Comparison of ENCODE assay signal across 9 mouse cellular contexts in genomic region chr3:129535444-129535843, GRCm38 (mm10). TPM values are rescaled to one million over a fixed set of nuclear protein-coding genes. Genes with fewer than 3 reads are reported as not detected.
A peak's percentile ranks its signal among the peaks of the same experiment; 100 is the strongest.
DNase-seq lines count a peak whose midpoint lies in the region; ATAC-seq lines count a peak whose summit lies in the region.
"Had no signal": no experiment of that assay in that cellular context is flagged by ENCODE, and none has a peak within 500 bp of the region (broad histone marks: within the 10 kb centered on the region; RNA-seq: fewer than 3 reads in every experiment).

No protein-coding gene starts in this region.

- H3K9me3 ChIP-seq in heart, embryonic 13.5 days = no peaks in the 10 kb centered on the region
- no peaks in the 10 kb centered on the region for H3K9me3 ChIP-seq in hindbrain, embryonic 14.5 days (ENCODE audit: control insufficient read depth, low read length)
- no peaks in the 10 kb centered on the region for H3K9me3 ChIP-seq in midbrain, embryonic 12.5 days

- H3K9ac ChIP-seq in heart, embryonic 13.5 days = peak overlapping the region; percentile 79
- peak overlapping the region; percentile 99 for H3K9ac ChIP-seq in hindbrain, embryonic 14.5 days
- peak overlapping the region; percentile 63 for H3K9ac ChIP-seq in midbrain, embryonic 12.5 days (replicated peaks)

- peak overlapping the region; percentile 95 for H3K27ac ChIP-seq in heart, embryonic 13.5 days (replicated peaks)
- H3K27ac ChIP-seq in hindbrain, embryonic 14.5 days = peak overlapping the region; percentile 97
- H3K27ac ChIP-seq in midbrain, embryonic 12.5 days (replicated peaks) = peak overlapping the region; percentile 95

- H3K4me2 ChIP-seq in heart, embryonic 13.5 days = peak overlapping the region; percentile 93
- H3K4me2 ChIP-seq in hindbrain, embryonic 14.5 days (replicated peaks) = peak overlapping the region; percentile 84
- H3K4me2 ChIP-seq in midbrain, embryonic 12.5 days (replicated peaks) = peak overlapping the region; percentile 62

- H3K4me3 ChIP-seq in heart, embryonic 13.5 days = peak overlapping the region; percentile 48
- peak overlapping the region; percentile 85 for H3K4me3 ChIP-seq in hindbrain, embryonic 14.5 days (replicated peaks; ENCODE audit: low read length)
- H3K4me3 ChIP-seq in midbrain, embryonic 12.5 days = peak overlapping the region; percentile 75

- WGBS in heart, embryonic 13.5 days = 29% methylated on average over 6 of the region's 6 CpGs
- 18% methylated on average over 6 of the region's 6 CpGs for WGBS in hindbrain, embryonic 14.5 days
- WGBS in midbrain, embryonic 12.5 days = 19% methylated on average over 6 of the region's 6 CpGs

- no peaks in the 10 kb centered on the region for H3K36me3 ChIP-seq in heart, embryonic 13.5 days
- no peaks in the 10 kb centered on the region for H3K36me3 ChIP-seq in hindbrain, embryonic 14.5 days (replicated peaks; ENCODE audit: control insufficient read depth, insufficient read depth)
- H3K36me3 ChIP-seq in midbrain, embryonic 12.5 days = no peaks in the 10 kb centered on the region

- no peak for DNase-seq in heart, postnatal 14 days
- DNase-seq in NIH3T3 (ENCODE audit: low read depth) = peak; percentile 20
- no peak for DNase-seq in hindbrain, embryonic 14.5 days (ENCODE audit: low spot score)
- no peak for DNase-seq in layer of hippocampus, adult 9-11 months
- DNase-seq in adrenal gland, adult 8-10 months = no peak
- no peak for DNase-seq in urinary bladder, postnatal 4 days (ENCODE audit: low spot score in 2 of 2)

- intact Hi-C loops in heart, postnatal 14 days (cut with DNase I) = loop anchor here (5.0 to 10.0 kb wide), 2 partner anchors 228 to 1189 kb away; no protein-coding TSS in a partner anchor

- H3K4me1 ChIP-seq in heart, embryonic 13.5 days = peaks cover 34% of the 10 kb centered on the region
- H3K4me1 ChIP-seq in hindbrain, embryonic 14.5 days (replicated peaks; ENCODE audit: control insufficient read depth, insufficient read depth, low read length) = peaks cover 34% of the 10 kb centered on the region
- peaks cover 42% of the 10 kb centered on the region for H3K4me1 ChIP-seq in midbrain, embryonic 12.5 days

- H3K27me3 ChIP-seq in heart, embryonic 13.5 days (replicated peaks) = no peaks in the 10 kb centered on the region
- H3K27me3 ChIP-seq in hindbrain, embryonic 14.5 days (ENCODE audit: control insufficient read depth, insufficient read depth, low read length) = no peaks in the 10 kb centered on the region
- no peaks in the 10 kb centered on the region for H3K27me3 ChIP-seq in midbrain, embryonic 12.5 days
- H3K27me3 ChIP-seq: CH12.LX had no signal

- no peak for ATAC-seq in heart, embryonic 13.5 days (ENCODE audit: extremely low read depth, insufficient number of reproducible peaks, low FRiP score, low TSS enrichment)
- ATAC-seq in hindbrain, embryonic 14.5 days (ENCODE audit: low FRiP score) = no peak
- ATAC-seq in midbrain, embryonic 12.5 days (ENCODE audit: low FRiP score, low read depth) = no peak

RNA-seq across cellular contexts. Expression of gene Elovl6, which starts 3.3 kb away (rescaled TPM):
- polyA plus RNA-seq in heart, embryonic 13.5 days (2015; fragmentation: Nextera tagmentation; extraction: Ambion mirVana) = 12.7 TPM in 2 replicates
- total RNA-seq in heart, postnatal 14 days (2021) = 1 to 10 TPM; 1.9 to 2.6 TPM
- polyA plus RNA-seq in hindbrain, embryonic 14.5 days (2014; fragmentation: Nextera tagmentation; extraction: Ambion mirVana) = 27.5 and 39.5 TPM in 2 replicates
- polyA plus RNA-seq in midbrain, embryonic 12.5 days (2016; fragmentation: Nextera tagmentation; extraction: Ambion mirVana) = 34.4 and 35.5 TPM in 2 replicates
- total RNA-seq in adrenal gland, adult 8-10 months (2022) = 10 to 100 TPM; 37.7 to 86.6 (median 48.4) TPM
